Mouse (Mus musculus) lung, adult 2 months (tissue): ENCODE measurements at regions not wholly inside any gene's neighbourhood (a gene's known extent, or its start where the extent isn't known, plus 50 kb on each side); places are given as distances from the start of the nearest gene placed in this dataset.

Experiments
- CTCF ChIP-seq: fragments of 200-500 bp; IDR thresholded peaks from 2 replicates; pipeline ENCODE4 v1.5.1; 2011; ENCODE audit warnings: mild to moderate bottlenecking, low read length, control low read depth; ENCODE audit not compliant: insufficient read depth
- POLR2A ChIP-seq: fragments of 200-500 bp; IDR thresholded peaks from 2 replicates; pipeline ENCODE4 v1.6.1; 2011; ENCODE audit warnings: low read depth, mild to moderate bottlenecking, control low read depth, low read length, borderline replicate concordance; ENCODE audit errors: extremely low read depth

- TF ChIP-seq CTCF (no peak), POLR2A (no peak)
These were observed 62.5 kb upstream of the Ampd3 start for GRCm38 (mm10) chr7:110705311-110706000.
